Comparison of ENCODE assay signal across 10 mouse cellular contexts in genomic region chr4:100498192-100498591, GRCm38 (mm10). TPM values are rescaled to one million over a fixed set of nuclear protein-coding genes. Genes with fewer than 3 reads are reported as not detected.
DNase-seq lines count a peak whose midpoint lies in the region; ATAC-seq and TF ChIP-seq lines count a peak whose summit lies in the region.
"Had no signal": no experiment of that assay in that cellular context is flagged by ENCODE, and none has a peak within 500 bp of the region (broad histone marks: within the 10 kb centered on the region; RNA-seq: fewer than 3 reads in every experiment).

No protein-coding gene starts in this region.

- H3K9me3 ChIP-seq in kidney, embryonic 15.5 days (replicated peaks), result no peaks in the 10 kb centered on the region
- H3K9me3 ChIP-seq: limb, embryonic 12.5 days had no signal

- DNase-seq in cerebellum, adult 2 months, result peak in 1 of 2 experiments; percentile 14
- DNase-seq in cerebellum, adult 9-10 months, result no peak
- DNase-seq in kidney, adult 2 months, result peak; percentile 7
- peak; percentile 61 for DNase-seq in ES-CJ7 (ENCODE audit: low read depth, low spot score)
- DNase-seq in kidney, postnatal 10 days, result peak; percentile 54
- DNase-seq in thymus, adult 18-20 months, result no peak
- DNase-seq in left cerebral cortex, adult 8-10 months (ENCODE audit: low spot score in 2 of 2), result no peak

- peak; percentile 43; the same call in 1 of the 2 replicates for TF ChIP-seq CTCF in cerebellum, adult 2 months (IDR thresholded peaks at IDR 0.05; ENCODE audit: borderline replicate concordance, insufficient read depth, low read depth, low read length)
- TF ChIP-seq CTCF in kidney, adult 2 months (conservative IDR thresholded peaks at IDR 0.05; ENCODE audit: insufficient read depth, insufficient read length, low read depth, low read length), result peak; percentile 56

- H3K4me2 ChIP-seq in kidney, embryonic 15.5 days, result no peak overlapping the region
- H3K4me2 ChIP-seq: limb, embryonic 12.5 days had no signal

- TF ChIP-seq POLR2A in cerebellum, adult 2 months (IDR thresholded peaks at IDR 0.05; ENCODE audit: borderline replicate concordance, insufficient read depth, low read length), result no peak
- no peak for TF ChIP-seq POLR2A in kidney, adult 2 months (IDR thresholded peaks at IDR 0.05; ENCODE audit: low read depth, low read length)

- H3K4me1 ChIP-seq in cerebellum, adult 2 months (ENCODE audit: control insufficient read depth, insufficient read depth, low read length), result no peaks in the 10 kb centered on the region
- no peaks in the 10 kb centered on the region for H3K4me1 ChIP-seq in kidney, adult 2 months (ENCODE audit: control insufficient read depth, insufficient read depth, low read length)
- no peaks in the 10 kb centered on the region for H3K4me1 ChIP-seq in kidney, embryonic 15.5 days
- H3K4me1 ChIP-seq: limb, embryonic 12.5 days had no signal

- no peak overlapping the region for H3K4me3 ChIP-seq in cerebellum, adult 2 months (replicated peaks; ENCODE audit: insufficient read depth, low read depth, low read length)
- H3K4me3 ChIP-seq in kidney, adult 2 months (ENCODE audit: insufficient read depth, low read depth, low read length), result no peak overlapping the region
- no peak overlapping the region for H3K4me3 ChIP-seq in kidney, embryonic 15.5 days (replicated peaks)
- H3K4me3 ChIP-seq: limb, embryonic 12.5 days had no signal

- 51% methylated on average over 6 of the region's 6 CpGs for WGBS in cerebellum, adult 2 months
- WGBS in kidney, adult 2 months, result 63% methylated on average over 6 of the region's 6 CpGs
- WGBS in kidney, embryonic 15.5 days, result 57% methylated on average over 6 of the region's 6 CpGs

- no peak for ATAC-seq in kidney, embryonic 15.5 days (replicated peaks; ENCODE audit: low FRiP score)

- no peaks in the 10 kb centered on the region for H3K36me3 ChIP-seq in kidney, adult 2 months (ENCODE audit: control insufficient read depth, insufficient read depth, low read length)
- no peaks in the 10 kb centered on the region for H3K36me3 ChIP-seq in kidney, embryonic 15.5 days
- H3K36me3 ChIP-seq: limb, embryonic 12.5 days had no signal

- no peaks in the 10 kb centered on the region for H3K27me3 ChIP-seq in cerebellum, adult 2 months (ENCODE audit: control insufficient read depth, insufficient read depth, low read length)
- no peaks in the 10 kb centered on the region for H3K27me3 ChIP-seq in kidney, adult 2 months (replicated peaks; ENCODE audit: control insufficient read depth, insufficient read depth, low read length)
- H3K27me3 ChIP-seq in kidney, embryonic 15.5 days, result no peaks in the 10 kb centered on the region
- H3K27me3 ChIP-seq: limb, embryonic 12.5 days had no signal

- H3K27ac ChIP-seq in cerebellum, adult 2 months (ENCODE audit: insufficient read depth, low read length), result no peak overlapping the region
- no peak overlapping the region for H3K27ac ChIP-seq in kidney, adult 2 months (ENCODE audit: insufficient read depth, low read depth, low read length)
- no peak overlapping the region for H3K27ac ChIP-seq in kidney, embryonic 15.5 days
- H3K27ac ChIP-seq: limb, embryonic 12.5 days had no signal

- no peak overlapping the region for H3K9ac ChIP-seq in kidney, embryonic 15.5 days
- H3K9ac ChIP-seq: limb, embryonic 12.5 days had no signal

RNA-seq across cellular contexts. Expression of gene Ube2u, which starts 19.5 kb away (rescaled TPM):
- polyA plus RNA-seq in cerebellum, adult 2 months (2012; rRNA removed), result not detected in 2 replicates
- polyA plus RNA-seq in kidney, adult 2 months (2012; rRNA removed), result 1.1 and 1.7 TPM in 2 replicates
- 0.68 and 1.8 TPM in 2 replicates for polyA plus RNA-seq in kidney, embryonic 15.5 days (2015; fragmentation: Nextera tagmentation; extraction: Ambion mirVana)
- total RNA-seq in left cerebral cortex, adult 8-10 months (2022), result under 1 TPM in 1 of 4 experiments, not detected in 3; 0.25 TPM
- polyA plus RNA-seq: C2C12 had no signal

Comparison
In these comparisons a context has a peak if more than half of its experiments do, and no peak if none do; other contexts are left out.
1. DNase-seq: peak in kidney, adult 2 months (single experiment), ES-CJ7 (single experiment) and kidney, postnatal 10 days (single experiment); none in cerebellum, adult 9-10 months (single experiment), thymus, adult 18-20 months (0 of 2) and left cerebral cortex, adult 8-10 months (0 of 2).